Mouse (Mus musculus): Measurements from ENCODE around the gene Lrrk1. TPM values are rescaled to one million over a fixed set of nuclear protein-coding genes. Genes with fewer than 3 reads are reported as not detected.

Gene Lrrk1
- polyA plus RNA-seq, 1 experiment: 41.8 TPM

- H3K79me2 ChIP-seq (ENCODE audit: control insufficient read depth, insufficient read depth): no peaks in the 10 kb centered on the region
- no peaks in the 10 kb centered on the region for H3K27me3 ChIP-seq (ENCODE audit: control insufficient read depth, insufficient read depth, insufficient read length)
- H3K79me3 ChIP-seq (ENCODE audit: low read depth): no peaks in the 10 kb centered on the region
- H3ac ChIP-seq (ENCODE audit: control insufficient read depth, insufficient read length, low read depth): no peak overlapping the region
- TF ChIP-seq MAX (IDR thresholded peaks at IDR 0.05) (no peak), MYOD1 (IDR thresholded peaks at IDR 0.05; ENCODE audit: control insufficient read depth, insufficient read length, low read depth) (no peak), CEBPB (IDR thresholded peaks at IDR 0.05; ENCODE audit: low read depth) (no peak), MYOG (IDR thresholded peaks at IDR 0.05; ENCODE audit: control insufficient read depth, extremely low read depth, insufficient read length) (no peak), FOSL1 (IDR thresholded peaks at IDR 0.05; ENCODE audit: insufficient read depth, low read length, poor library complexity, severe bottlenecking) (no peak), CTCF (IDR thresholded peaks at IDR 0.05; ENCODE audit: control insufficient read depth, insufficient read depth, insufficient read length) (no peak), USF1 (IDR thresholded peaks at IDR 0.05; ENCODE audit: low read depth) (no peak)
- H3K4me3 ChIP-seq (ENCODE audit: insufficient read depth, poor library complexity, severe bottlenecking): no peak overlapping the region
- no peaks in the 10 kb centered on the region for H3K36me3 ChIP-seq (ENCODE audit: control insufficient read depth, insufficient read depth)
Observed at GRCm38 (mm10) chr7:66249020-66249419, 139.1 kb downstream of the Lrrk1 start.

- no peaks in the 10 kb centered on the region for H3K36me3 ChIP-seq (ENCODE audit: control insufficient read depth, insufficient read depth)
- H3K79me3 ChIP-seq (ENCODE audit: low read depth): no peaks in the 10 kb centered on the region
- H3K27me3 ChIP-seq (ENCODE audit: control insufficient read depth, insufficient read depth, insufficient read length): no peaks in the 10 kb centered on the region
Observed at GRCm38 (mm10) chr7:66248270-66248669, 139.9 kb downstream of the Lrrk1 start.

GRCm38 (mm10) chr7:66247274-66248021 lies 140.7 kb downstream of the Lrrk1 start:
- H3K4me3 ChIP-seq (ENCODE audit: insufficient read depth, poor library complexity, severe bottlenecking): no peak overlapping the region
- H3K27me3 ChIP-seq (ENCODE audit: control insufficient read depth, insufficient read depth, insufficient read length): no peaks in the 10 kb centered on the region
- no peaks in the 10 kb centered on the region for H3K36me3 ChIP-seq (ENCODE audit: control insufficient read depth, insufficient read depth)
- H3K79me2 ChIP-seq (ENCODE audit: control insufficient read depth, insufficient read depth): no peaks in the 10 kb centered on the region
- no peak overlapping the region for H3ac ChIP-seq (ENCODE audit: control insufficient read depth, insufficient read length, low read depth)
- TF ChIP-seq CTCF (IDR thresholded peaks at IDR 0.05; ENCODE audit: control insufficient read depth, insufficient read depth, insufficient read length) (no peak), CEBPB (IDR thresholded peaks at IDR 0.05; ENCODE audit: low read depth) (no peak), MYOD1 (IDR thresholded peaks at IDR 0.05; ENCODE audit: control insufficient read depth, insufficient read length, low read depth) (no peak), MAX (IDR thresholded peaks at IDR 0.05) (no peak), FOSL1 (IDR thresholded peaks at IDR 0.05; ENCODE audit: insufficient read depth, low read length, poor library complexity, severe bottlenecking) (no peak), USF1 (IDR thresholded peaks at IDR 0.05; ENCODE audit: low read depth) (no peak), MYOG (IDR thresholded peaks at IDR 0.05; ENCODE audit: control insufficient read depth, extremely low read depth, insufficient read length) (no peak)
- H3K79me3 ChIP-seq (ENCODE audit: low read depth): no peaks in the 10 kb centered on the region

More at GRCm38 (mm10) chr7:66248270-66248669, 139.9 kb downstream of the Lrrk1 start:
- no peak overlapping the region for H3K4me3 ChIP-seq (ENCODE audit: insufficient read depth, poor library complexity, severe bottlenecking)
- H3ac ChIP-seq (ENCODE audit: control insufficient read depth, insufficient read length, low read depth): no peak overlapping the region
- no peak for TF ChIP-seq MAX (IDR thresholded peaks at IDR 0.05)
- no peak for TF ChIP-seq CEBPB (IDR thresholded peaks at IDR 0.05; ENCODE audit: low read depth)
- TF ChIP-seq CTCF (IDR thresholded peaks at IDR 0.05; ENCODE audit: control insufficient read depth, insufficient read depth, insufficient read length): no peak
- TF ChIP-seq MYOG (IDR thresholded peaks at IDR 0.05; ENCODE audit: control insufficient read depth, extremely low read depth, insufficient read length): no peak
- TF ChIP-seq FOSL1 (IDR thresholded peaks at IDR 0.05; ENCODE audit: insufficient read depth, low read length, poor library complexity, severe bottlenecking): no peak
- TF ChIP-seq USF1 (IDR thresholded peaks at IDR 0.05; ENCODE audit: low read depth): no peak
- TF ChIP-seq MYOD1 (IDR thresholded peaks at IDR 0.05; ENCODE audit: control insufficient read depth, insufficient read length, low read depth): no peak
- no peaks in the 10 kb centered on the region for H3K79me2 ChIP-seq (ENCODE audit: control insufficient read depth, insufficient read depth)

GRCm38 (mm10) chr7:66246716-66247235 lies 141.4 kb downstream of the Lrrk1 start:
- Histone ChIP-seq H3K79me3 (ENCODE audit: low read depth) (no peaks in the 10 kb centered on the region), H3ac (ENCODE audit: control insufficient read depth, insufficient read length, low read depth) (no peak overlapping the region), H3K4me3 (ENCODE audit: insufficient read depth, poor library complexity, severe bottlenecking) (no peak overlapping the region), H3K36me3 (ENCODE audit: control insufficient read depth, insufficient read depth) (no peaks in the 10 kb centered on the region), H3K79me2 (ENCODE audit: control insufficient read depth, insufficient read depth) (no peaks in the 10 kb centered on the region), H3K27me3 (ENCODE audit: control insufficient read depth, insufficient read depth, insufficient read length) (no peaks in the 10 kb centered on the region)
- TF ChIP-seq USF1 (IDR thresholded peaks at IDR 0.05; ENCODE audit: low read depth): no peak

GRCm38 (mm10) chr7:66245646-66246045 lies 142.5 kb downstream of the Lrrk1 start:
- Histone ChIP-seq H3K79me3 (ENCODE audit: low read depth) (no peaks in the 10 kb centered on the region), H3ac (ENCODE audit: control insufficient read depth, insufficient read length, low read depth) (no peak overlapping the region), H3K4me3 (ENCODE audit: insufficient read depth, poor library complexity, severe bottlenecking) (no peak overlapping the region), H3K79me2 (ENCODE audit: control insufficient read depth, insufficient read depth) (no peaks in the 10 kb centered on the region), H3K36me3 (ENCODE audit: control insufficient read depth, insufficient read depth) (no peaks in the 10 kb centered on the region), H3K27me3 (ENCODE audit: control insufficient read depth, insufficient read depth, insufficient read length) (no peaks in the 10 kb centered on the region)
- TF ChIP-seq MAX (IDR thresholded peaks at IDR 0.05) (no peak), MYOD1 (IDR thresholded peaks at IDR 0.05; ENCODE audit: control insufficient read depth, insufficient read length, low read depth) (no peak), MYOG (IDR thresholded peaks at IDR 0.05; ENCODE audit: control insufficient read depth, extremely low read depth, insufficient read length) (no peak), CEBPB (IDR thresholded peaks at IDR 0.05; ENCODE audit: low read depth) (no peak)

- Histone ChIP-seq H3K27me3 (ENCODE audit: control insufficient read depth, insufficient read depth, insufficient read length) (no peaks in the 10 kb centered on the region), H3K36me3 (ENCODE audit: control insufficient read depth, insufficient read depth) (no peaks in the 10 kb centered on the region), H3ac (ENCODE audit: control insufficient read depth, insufficient read length, low read depth) (no peak overlapping the region), H3K79me3 (ENCODE audit: low read depth) (no peaks in the 10 kb centered on the region), H3K79me2 (ENCODE audit: control insufficient read depth, insufficient read depth) (no peaks in the 10 kb centered on the region), H3K4me3 (ENCODE audit: insufficient read depth, poor library complexity, severe bottlenecking) (no peak overlapping the region)
- no peak for TF ChIP-seq MAX (IDR thresholded peaks at IDR 0.05)
- TF ChIP-seq USF1 (IDR thresholded peaks at IDR 0.05; ENCODE audit: low read depth): no peak
- no peak for TF ChIP-seq FOSL1 (IDR thresholded peaks at IDR 0.05; ENCODE audit: insufficient read depth, low read length, poor library complexity, severe bottlenecking)
- no peak for TF ChIP-seq CEBPB (IDR thresholded peaks at IDR 0.05; ENCODE audit: low read depth)
- no peak for TF ChIP-seq MYOD1 (IDR thresholded peaks at IDR 0.05; ENCODE audit: control insufficient read depth, insufficient read length, low read depth)
- TF ChIP-seq CTCF (IDR thresholded peaks at IDR 0.05; ENCODE audit: control insufficient read depth, insufficient read depth, insufficient read length): no peak
- TF ChIP-seq MYOG (IDR thresholded peaks at IDR 0.05; ENCODE audit: control insufficient read depth, extremely low read depth, insufficient read length): no peak
Observed at GRCm38 (mm10) chr7:66243766-66244325, 144.3 kb downstream of the Lrrk1 start.

Data from C2C12 (cell line).